Mouse (Mus musculus) midbrain, embryonic 16.5 days (tissue): ENCODE data around the gene 6030408B16Rik. TPM values are rescaled to one million over a fixed set of nuclear protein-coding genes. Genes with fewer than 3 reads are reported as not detected.
"Not testable (repeated sequence)": the region's sequence is repeated elsewhere in the genome, so short reads cannot be mapped to it uniquely, and the experiment has no call there.

Source experiments
- ATAC-seq: fragments of 200-750 bp; cut with Nextera tagmentation; 2 replicates; pipeline ENCODE4 v1.8.0; 2017; ENCODE audit warnings: moderate TSS enrichment
- H3K27ac ChIP-seq: fragments of 300-500 bp; sonication (generic); 2 replicates; pipeline ENCODE4 v1.5.1; 2014; ENCODE audit warnings: mild to moderate bottlenecking, low read length, mixed read lengths
- H3K27me3 ChIP-seq: fragments of 300-500 bp; sonication (generic); 2 replicates; pipeline ENCODE4 v1.6.1; 2014; ENCODE audit warnings: low read depth, low read length, mixed read lengths; ENCODE audit not compliant: control insufficient read depth, insufficient read depth
- H3K36me3 ChIP-seq: fragments of 300-500 bp; sonication (generic); 2 replicates; pipeline ENCODE4 v1.6.1; 2014; ENCODE audit warnings: mild to moderate bottlenecking, low read length, moderate library complexity, mixed read lengths; ENCODE audit not compliant: control insufficient read depth, insufficient read depth
- H3K4me1 ChIP-seq: fragments of 300-500 bp; sonication (generic); 2 replicates; pipeline ENCODE4 v1.6.1; 2014; ENCODE audit warnings: mild to moderate bottlenecking, low read length, mixed read lengths; ENCODE audit not compliant: control insufficient read depth, insufficient read depth
- H3K4me2 ChIP-seq: fragments of 300-500 bp; sonication (generic); 2 replicates; pipeline ENCODE4 v1.6.1; 2014; ENCODE audit warnings: mild to moderate bottlenecking, low read length, mixed read lengths
- H3K4me3 ChIP-seq: fragments of 300-500 bp; sonication (generic); 2 replicates; pipeline ENCODE4 v1.5.1; 2014; ENCODE audit warnings: low read depth, mild to moderate bottlenecking, low read length, moderate library complexity, mixed read lengths
- H3K9ac ChIP-seq: fragments of 300-500 bp; sonication (generic); 2 replicates; pipeline ENCODE4 v1.6.1; 2014; ENCODE audit warnings: low read depth, low read length, mixed read lengths
- H3K9me3 ChIP-seq: fragments of 300-500 bp; sonication (generic); replicated peaks from 2 replicates; pipeline ENCODE4 v1.6.1; 2014; ENCODE audit warnings: mild to moderate bottlenecking, low read length, mixed read lengths; ENCODE audit not compliant: control insufficient read depth, poor library complexity, severe bottlenecking
- WGBS: fragments of 180-500 bp; shearing (Covaris S2); extraction: QIAGEN DNeasy Blood & Tissue Kit; methylation state at CpG from one replicate; pipeline ENCODE4 v1.1.7; 2014; 5-methylcytosine and 5-hydroxymethylcytosine counted together
- polyA plus RNA-seq: library from polyadenylated mRNA; unstranded; fragments of >200 nt; fragmentation: Nextera tagmentation; extraction: Ambion mirVana; gene quantifications from 2 replicates; pipeline ENCODE4 v1.2.1, GENCODE M21; 2015

The 6030408B16Rik gene
- polyA plus RNA-seq, 1 experiment from 2014 or later, result 0.26 TPM

GRCm38 (mm10) chr15:101322640-101323039, 29.6 kb downstream of the 6030408B16Rik start:
- WGBS, result 94% methylated on average over 7 of the region's 7 CpGs
- no peaks in the 10 kb centered on the region for H3K27me3 ChIP-seq
- H3K27ac ChIP-seq, result no peak overlapping the region
- H3K9me3 ChIP-seq, result no peaks in the 10 kb centered on the region
- no peak for ATAC-seq
- H3K4me3 ChIP-seq, result no peak overlapping the region
- H3K4me1 ChIP-seq, result no peaks in the 10 kb centered on the region
- no peaks in the 10 kb centered on the region for H3K36me3 ChIP-seq
- H3K9ac ChIP-seq, result no peak overlapping the region
- no peak overlapping the region for H3K4me2 ChIP-seq

- 95% methylated on average over 5 of the region's 5 CpGs for WGBS
- no peak for ATAC-seq
- H3K9ac ChIP-seq, result no peak overlapping the region
- H3K36me3 ChIP-seq, result no peaks in the 10 kb centered on the region
- no peak overlapping the region for H3K4me3 ChIP-seq
- no peak overlapping the region for H3K27ac ChIP-seq
- H3K4me2 ChIP-seq, result no peak overlapping the region
- no peaks in the 10 kb centered on the region for H3K27me3 ChIP-seq
- no peaks in the 10 kb centered on the region for H3K9me3 ChIP-seq
- H3K4me1 ChIP-seq, result no peaks in the 10 kb centered on the region
Measured at GRCm38 (mm10) chr15:101323511-101323910, 30.5 kb downstream of the 6030408B16Rik start.

GRCm38 (mm10) chr15:101324409-101324808, 31.4 kb downstream of the 6030408B16Rik start:
- not testable (repeated sequence) for ATAC-seq, H3K27ac ChIP-seq, H3K4me1 ChIP-seq, H3K9me3 ChIP-seq, H3K27me3 ChIP-seq, H3K4me2 ChIP-seq, H3K4me3 ChIP-seq, H3K36me3 ChIP-seq, H3K9ac ChIP-seq

- Histone ChIP-seq H3K36me3 (no peaks in the 10 kb centered on the region), H3K4me3 (no peak overlapping the region), H3K9ac (no peak overlapping the region), H3K27me3 (no peaks in the 10 kb centered on the region), H3K4me1 (no peaks in the 10 kb centered on the region), H3K9me3 (no peaks in the 10 kb centered on the region), H3K27ac (no peak overlapping the region), H3K4me2 (no peak overlapping the region)
- WGBS, result 32% methylated on average over 10 of the region's 10 CpGs
- ATAC-seq, result no peak
Measured at GRCm38 (mm10) chr15:101325991-101326534, 33.1 kb downstream of the 6030408B16Rik start.

GRCm38 (mm10) chr15:101327282-101327681, 34.3 kb downstream of the 6030408B16Rik start:
- H3K4me2 ChIP-seq, result no peak overlapping the region
- no peaks in the 10 kb centered on the region for H3K4me1 ChIP-seq
- 4% methylated on average over 6 of the region's 6 CpGs for WGBS
- no peaks in the 10 kb centered on the region for H3K9me3 ChIP-seq
- no peak overlapping the region for H3K4me3 ChIP-seq
- H3K27me3 ChIP-seq, result no peaks in the 10 kb centered on the region
- no peak overlapping the region for H3K27ac ChIP-seq
- 0 out of 2 replicates have a peak, but pooled peaks have one; percentile 25 for ATAC-seq
- no peak overlapping the region for H3K9ac ChIP-seq
- no peaks in the 10 kb centered on the region for H3K36me3 ChIP-seq

- no peak overlapping the region for H3K4me3 ChIP-seq
- no peak for ATAC-seq
- no peaks in the 10 kb centered on the region for H3K4me1 ChIP-seq
- H3K27ac ChIP-seq, result no peak overlapping the region
- WGBS, result 69% methylated on average over 3 of the region's 3 CpGs
- no peaks in the 10 kb centered on the region for H3K27me3 ChIP-seq
- H3K36me3 ChIP-seq, result no peaks in the 10 kb centered on the region
- no peak overlapping the region for H3K4me2 ChIP-seq
- H3K9me3 ChIP-seq, result no peaks in the 10 kb centered on the region
- H3K9ac ChIP-seq, result no peak overlapping the region
Measured at GRCm38 (mm10) chr15:101328876-101329563, 36.0 kb downstream of the 6030408B16Rik start.

GRCm38 (mm10) chr15:101329564-101329892, 36.5 kb downstream of the 6030408B16Rik start:
- Histone ChIP-seq H3K27me3 (no peaks in the 10 kb centered on the region), H3K4me3 (no peak overlapping the region), H3K9ac (no peak overlapping the region), H3K9me3 (no peaks in the 10 kb centered on the region), H3K27ac (no peak overlapping the region), H3K4me1 (no peaks in the 10 kb centered on the region), H3K36me3 (no peaks in the 10 kb centered on the region), H3K4me2 (no peak overlapping the region)
- no peak for ATAC-seq
- 56% methylated on average over 3 of the region's 3 CpGs for WGBS

- H3K36me3 ChIP-seq, result no peaks in the 10 kb centered on the region
- no peaks in the 10 kb centered on the region for H3K4me1 ChIP-seq
- H3K27ac ChIP-seq, result no peak overlapping the region
- no peak overlapping the region for H3K9ac ChIP-seq
- H3K4me2 ChIP-seq, result no peak overlapping the region
- 85% methylated on average over 4 of the region's 4 CpGs for WGBS
- H3K4me3 ChIP-seq, result no peak overlapping the region
- no peak for ATAC-seq
- no peaks in the 10 kb centered on the region for H3K27me3 ChIP-seq
- H3K9me3 ChIP-seq, result no peaks in the 10 kb centered on the region
Measured at GRCm38 (mm10) chr15:101331090-101331489, 38.1 kb downstream of the 6030408B16Rik start.

GRCm38 (mm10) chr15:101332370-101332769, 39.4 kb downstream of the 6030408B16Rik start:
- no peaks in the 10 kb centered on the region for H3K9me3 ChIP-seq
- no peaks in the 10 kb centered on the region for H3K4me1 ChIP-seq
- H3K27me3 ChIP-seq, result no peaks in the 10 kb centered on the region
- no peak overlapping the region for H3K9ac ChIP-seq
- H3K4me2 ChIP-seq, result no peak overlapping the region
- 66% methylated on average over 4 of the region's 4 CpGs for WGBS
- no peak overlapping the region for H3K4me3 ChIP-seq
- H3K36me3 ChIP-seq, result no peaks in the 10 kb centered on the region
- no peak overlapping the region for H3K27ac ChIP-seq
- no peak for ATAC-seq
